Mouse (Mus musculus) ovary, postnatal 36 days (tissue): Measurements from ENCODE around the gene Pp2d1.

ENCODE experiments used
- DNase-seq: peaks from one replicate; pipeline ENCODE4 v3.0.0; 2022; ENCODE audit warnings: low spot score, mixed read lengths

Gene Pp2d1

GRCm38 (mm10) chr17:53566161-53566918 is 27.1 kb upstream of the Pp2d1 start, which contains the start of gene Kat2b:
Gene Kat2b, plus strand, starts transcription at chr17:53566861.
- peak; percentile 28 for DNase-seq

- no peak for DNase-seq
Measured at GRCm38 (mm10) chr17:53564837-53565236, 25.6 kb upstream of the Pp2d1 start.

GRCm38 (mm10) chr17:53561458-53562029 is 22.3 kb upstream of the Pp2d1 start:
- no peak for DNase-seq

GRCm38 (mm10) chr17:53559646-53560045 is 20.4 kb upstream of the Pp2d1 start:
- no peak for DNase-seq

- DNase-seq = no peak
Measured at GRCm38 (mm10) chr17:53557443-53557842, 18.2 kb upstream of the Pp2d1 start.

- no peak for DNase-seq
Measured at GRCm38 (mm10) chr17:53554813-53555212, 15.6 kb upstream of the Pp2d1 start.

GRCm38 (mm10) chr17:53554088-53554487 is 14.8 kb upstream of the Pp2d1 start:
- DNase-seq = no peak

GRCm38 (mm10) chr17:53551306-53552299 is 12.4 kb upstream of the Pp2d1 start:
- no peak for DNase-seq

- peak; percentile 27 for DNase-seq
Measured at GRCm38 (mm10) chr17:53543591-53544324, 4.5 kb upstream of the Pp2d1 start.

GRCm38 (mm10) chr17:53542536-53542935 is 3.3 kb upstream of the Pp2d1 start:
- no peak for DNase-seq

- DNase-seq = no peak
Measured at GRCm38 (mm10) chr17:53532425-53532824, 6.8 kb downstream of the Pp2d1 start.

GRCm38 (mm10) chr17:53531160-53531559 is 8.1 kb downstream of the Pp2d1 start:
- no peak for DNase-seq

- no peak for DNase-seq
Measured at GRCm38 (mm10) chr17:53528034-53528433, 11.2 kb downstream of the Pp2d1 start.

GRCm38 (mm10) chr17:53520509-53520908 is 18.7 kb downstream of the Pp2d1 start:
- DNase-seq = no peak

GRCm38 (mm10) chr17:53519364-53519763 is 19.9 kb downstream of the Pp2d1 start:
- no peak for DNase-seq

- DNase-seq = no peak
Measured at GRCm38 (mm10) chr17:53512311-53512951, 26.8 kb downstream of the Pp2d1 start.

GRCm38 (mm10) chr17:53502966-53503365 is 36.3 kb downstream of the Pp2d1 start:
- no peak for DNase-seq

- DNase-seq = no peak
Measured at GRCm38 (mm10) chr17:53489007-53489378, 50.3 kb downstream of the Pp2d1 start.

- DNase-seq = no peak
Measured at GRCm38 (mm10) chr17:53488291-53489006, 50.8 kb downstream of the Pp2d1 start.

GRCm38 (mm10) chr17:53480433-53480832 is 58.8 kb downstream of the Pp2d1 start:
- DNase-seq = no peak
